Mouse (Mus musculus) ovary, adult 10 weeks (tissue): ENCODE data around the gene Grpr. TPM values are rescaled to one million over a fixed set of nuclear protein-coding genes. Genes with fewer than 3 reads are reported as not detected.

Source experiments
- polyA plus RNA-seq: library from polyadenylated mRNA; stranded (reverse); fragments of 350-450 nt; fragmentation: Illumina TruSeq; extraction: RNeasy Lipid Tissue Mini Kit (QIAGEN cat#74804); gene quantifications from one replicate; pipeline ENCODE4 v1.2.3, GENCODE M21; 2014

Gene Grpr
- polyA plus RNA-seq: not detected

DNA sequence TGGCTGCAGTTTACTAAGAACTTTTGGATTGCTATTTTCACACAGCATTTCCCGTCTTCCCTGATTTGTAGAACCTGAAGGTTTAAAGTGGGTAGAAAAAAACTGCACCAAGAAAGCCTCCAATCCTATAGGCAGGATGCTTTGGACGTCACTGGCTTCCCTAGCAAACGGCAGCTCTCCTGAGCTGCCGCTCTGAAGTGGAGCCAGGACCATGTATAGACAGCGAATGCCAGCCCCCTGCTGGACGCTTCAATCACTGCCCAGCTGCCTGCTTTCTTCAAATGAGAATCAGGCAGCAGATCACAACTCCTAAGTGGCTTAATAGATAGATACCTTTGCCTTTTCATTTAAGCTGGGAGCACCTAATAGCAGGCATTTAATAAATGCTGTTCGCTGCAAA, at the start of gene Grpr:
Grpr (minus strand) TSS at position 12 of the 400 bp plus-strand sequence.

Other genes with a start within 250 kb of the Grpr start
- not detected for gene Rnf138rt1, start 211.7 kb upstream of the Grpr start, polyA plus RNA-seq